Mouse (Mus musculus) MEL (cell line): Measurements from ENCODE around the gene Gm20388. TPM values are rescaled to one million over a fixed set of nuclear protein-coding genes. Genes with fewer than 3 reads are reported as not detected.

ENCODE experiments used
- DNase-seq: peaks from one replicate; pipeline ENCODE4 v3.0.0; 2011; ENCODE audit warnings: low read depth, low spot score
- H3K27ac ChIP-seq: 2 replicates; pipeline ENCODE4 v1.5.1; 2012; ENCODE audit warnings: low read depth, mild to moderate bottlenecking, control low read depth, low read length, moderate library complexity; ENCODE audit not compliant: control insufficient read depth
- H3K27me3 ChIP-seq, 2 experiments: fragments of 150-350 bp in 1 of 2; sonication (generic) in 1 of 2; 2 replicates each; pipeline ENCODE4 v1.6.1; 2012; ENCODE audit warnings: low read length in 2 of 2, mild to moderate bottlenecking in 2 of 2, improper control_type of control experiment in 1 of 2, moderate library complexity in 1 of 2; ENCODE audit not compliant: insufficient read depth in 2 of 2, control insufficient read depth in 1 of 2
- H3K36me3 ChIP-seq, 2 experiments: 2 replicates each; pipeline ENCODE4 v1.6.1; 2012 to 2014; ENCODE audit warnings: low read length in 2 of 2, improper control_type of control experiment in 1 of 2, inconsistent platforms in 1 of 2, mild to moderate bottlenecking in 1 of 2; ENCODE audit not compliant: insufficient read depth in 2 of 2, control insufficient read depth in 1 of 2
- H3K4me1 ChIP-seq, 2 experiments: fragments of 150-350 bp in 1 of 2; sonication (generic) in 1 of 2; 2 replicates each; pipeline ENCODE4 v1.6.1; 2012; ENCODE audit warnings: low read length in 2 of 2, improper control_type of control experiment in 1 of 2, mild to moderate bottlenecking in 1 of 2; ENCODE audit not compliant: insufficient read depth in 2 of 2, control insufficient read depth in 1 of 2
- H3K4me3 ChIP-seq, 2 experiments: fragments of 150-350 bp in 1 of 2; sonication (generic) in 1 of 2; 2 replicates each; pipeline ENCODE4 v1.5.1; 2012; ENCODE audit warnings: low read depth in 2 of 2, low read length in 2 of 2, mild to moderate bottlenecking in 2 of 2, moderate library complexity in 2 of 2, control low read depth in 1 of 2, improper control_type of control experiment in 1 of 2; ENCODE audit not compliant: control insufficient read depth in 1 of 2, insufficient read depth in 1 of 2
- H3K79me2 ChIP-seq: 2 replicates; pipeline ENCODE4 v1.6.1; 2012; ENCODE audit warnings: mild to moderate bottlenecking, low read length, moderate library complexity; ENCODE audit not compliant: control insufficient read depth, poor library complexity, insufficient read depth
- H3K9ac ChIP-seq: 2 replicates; pipeline ENCODE4 v1.6.1; 2012; ENCODE audit warnings: low read depth, mild to moderate bottlenecking, control low read depth, low read length, moderate library complexity; ENCODE audit not compliant: control insufficient read depth, poor library complexity, severe bottlenecking
- H3K9me3 ChIP-seq: fragments of 150-350 bp; sonication (generic); replicated peaks from 2 replicates; pipeline ENCODE4 v1.6.1; 2012; ENCODE audit warnings: mild to moderate bottlenecking, low read length, improper control_type of control experiment, moderate library complexity; ENCODE audit not compliant: insufficient read depth
- BHLHE40 ChIP-seq: IDR thresholded peaks from 2 replicates; pipeline ENCODE4 v1.6.1; 2012; ENCODE audit warnings: low read depth, mild to moderate bottlenecking, inconsistent platforms, low read length, improper control_type of control experiment, borderline replicate concordance
- CTCF ChIP-seq, 3 experiments: IDR thresholded peaks in 2 of 3; conservative IDR thresholded peaks in 1 of 3; 2 replicates each; pipeline ENCODE4 v1.5.1; 2011 to 2012; ENCODE audit warnings: low read length in 3 of 3, low read depth in 2 of 3, mild to moderate bottlenecking in 2 of 3, improper control_type of control experiment in 1 of 3, inconsistent platforms in 1 of 3, mixed read lengths in 1 of 3, moderate library complexity in 1 of 3; ENCODE audit not compliant: control insufficient read depth in 1 of 3, insufficient read depth in 1 of 3, poor library complexity in 1 of 3, severe bottlenecking in 1 of 3
- EP300 ChIP-seq, 2 experiments: IDR thresholded peaks; 2 replicates each; pipeline ENCODE4 v1.6.1; 2011; ENCODE audit warnings: improper control_type of control experiment in 2 of 2, low read length in 2 of 2, low read depth in 1 of 2, mild to moderate bottlenecking in 1 of 2
- GATA1 ChIP-seq: IDR thresholded peaks from 2 replicates; pipeline ENCODE4 v1.6.1; 2011; ENCODE audit warnings: low read depth, low read length, improper control_type of control experiment
- KAT2A ChIP-seq: conservative IDR thresholded peaks from 2 replicates; pipeline ENCODE4 v1.6.1; 2012; ENCODE audit warnings: low read depth, low read length, improper control_type of control experiment, inconsistent platforms
- MAFK ChIP-seq: IDR thresholded peaks from 2 replicates; pipeline ENCODE4 v1.6.1; 2011; ENCODE audit warnings: low read depth, mild to moderate bottlenecking, low read length, improper control_type of control experiment, borderline replicate concordance
- MEF2A ChIP-seq: IDR thresholded peaks from 2 replicates; pipeline ENCODE4 v1.6.1; 2014; ENCODE audit warnings: low read depth, mild to moderate bottlenecking, inconsistent platforms, low read length, improper control_type of control experiment; ENCODE audit not compliant: poor library complexity, insufficient replicate concordance, severe bottlenecking; ENCODE audit errors: extremely low read depth
- MYB ChIP-seq: IDR thresholded peaks from 2 replicates; pipeline ENCODE4 v1.6.1; 2011; ENCODE audit warnings: mild to moderate bottlenecking, low read depth, low read length, improper control_type of control experiment
- RAD21 ChIP-seq: IDR thresholded peaks from 2 replicates; pipeline ENCODE4 v1.6.1; 2011; ENCODE audit warnings: mild to moderate bottlenecking, low read depth, low read length, improper control_type of control experiment
- SIN3A ChIP-seq: IDR thresholded peaks from 2 replicates; pipeline ENCODE4 v1.6.1; 2012; ENCODE audit warnings: low read length, improper control_type of control experiment, inconsistent platforms
- SMC3 ChIP-seq: IDR thresholded peaks from 2 replicates; pipeline ENCODE4 v1.6.1; 2011; ENCODE audit warnings: low read depth, low read length, improper control_type of control experiment
- TAL1 ChIP-seq: IDR thresholded peaks from 2 replicates; pipeline ENCODE4 v1.6.1; 2012; ENCODE audit warnings: mild to moderate bottlenecking, inconsistent platforms, low read length, moderate library complexity, mixed read lengths
- ZC3H11A ChIP-seq: IDR thresholded peaks from 2 replicates; pipeline ENCODE4 v1.6.1; 2012; ENCODE audit warnings: low read depth, mild to moderate bottlenecking, inconsistent platforms, low read length, improper control_type of control experiment
- ZKSCAN1 ChIP-seq: IDR thresholded peaks from 2 replicates; pipeline ENCODE4 v1.6.1; 2012; ENCODE audit warnings: low read depth, mild to moderate bottlenecking, inconsistent platforms, low read length, improper control_type of control experiment, moderate library complexity
- polyA plus RNA-seq, 2 experiments: library from polyadenylated mRNA; stranded (reverse) in 1 of 2; unstranded in 1 of 2; fragments of >175 nt in 1 of 2; fragments of >200 nt in 1 of 2; gene quantifications; 2 replicates each; pipeline versions ENCODE4 v1.2.1 to v1.2.4; 2012; ENCODE audit warnings: low replicate concordance in 2 of 2, low read depth in 1 of 2; ENCODE audit not compliant: insufficient read length in 2 of 2, insufficient read depth in 1 of 2, missing spikeins in 1 of 2
- total RNA-seq: library from RNA; depleted of rRNA; stranded (reverse); fragments of 300-350 nt; gene quantifications from 2 replicates; pipeline ENCODE4 v1.2.3, GENCODE M21; 2012

Gm20388 gene
- total and polyA plus RNA-seq, 3 experiments: 11.1 to 17.8 TPM; not detected in 1

DNA sequence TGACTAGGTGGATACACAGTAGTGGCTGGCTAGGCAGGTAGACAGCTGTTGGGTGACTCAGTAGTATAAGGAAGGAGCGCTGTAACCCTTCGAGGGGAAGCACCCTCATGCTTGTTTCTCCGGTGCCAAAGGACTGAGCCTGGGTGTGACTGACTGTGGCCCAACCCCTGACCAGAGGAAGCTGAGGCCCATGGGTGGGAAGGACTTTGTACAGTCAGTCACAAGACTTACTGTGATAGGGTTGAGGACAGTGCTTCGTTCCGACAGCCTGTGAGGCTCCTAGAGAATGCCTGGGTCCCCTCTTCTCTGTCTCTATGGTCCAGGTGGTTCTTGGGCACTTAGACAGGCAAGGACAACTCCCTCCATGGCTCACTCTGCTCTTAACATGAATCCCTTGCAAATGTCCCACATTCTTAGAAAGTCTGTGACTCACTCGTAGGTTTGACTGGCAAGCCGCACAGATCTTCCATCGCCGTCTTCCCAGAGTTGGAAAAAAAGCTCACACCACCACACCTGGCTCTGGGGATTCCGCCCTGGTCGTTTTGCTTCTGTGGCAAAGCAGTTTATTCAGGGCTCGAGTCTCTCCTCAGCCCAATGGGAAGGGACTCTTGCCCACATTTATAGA, 495.5 kb downstream of the Gm20388 start:
- no peaks in the 10 kb centered on the region for H3K9me3 ChIP-seq
- no peaks in the 10 kb centered on the region for H3K27me3 ChIP-seq
- TF ChIP-seq ZC3H11A: no peak
- no peak for TF ChIP-seq MAFK
- no peak for TF ChIP-seq BHLHE40
- TF ChIP-seq SIN3A: no peak
- no peak for TF ChIP-seq MYB
- TF ChIP-seq GATA1: no peak
- no peak for TF ChIP-seq MEF2A
- TF ChIP-seq, all 39 proteins: peak for 0
- Histone ChIP-seq H3K9ac (no peak overlapping the region), H3K79me2 (no peaks in the 10 kb centered on the region), H3K4me1 (peaks cover 0 to 9% of the 10 kb centered on the region in 2 experiments; a peak in 2 of 4 replicates), H3K27ac (no peak overlapping the region), H3K36me3 (peaks cover 0 to 3% of the 10 kb centered on the region in 2 experiments; a peak in 1 of 4 replicates), H3K4me3 (no peak overlapping the region)
- DNase-seq: no peak

DNA sequence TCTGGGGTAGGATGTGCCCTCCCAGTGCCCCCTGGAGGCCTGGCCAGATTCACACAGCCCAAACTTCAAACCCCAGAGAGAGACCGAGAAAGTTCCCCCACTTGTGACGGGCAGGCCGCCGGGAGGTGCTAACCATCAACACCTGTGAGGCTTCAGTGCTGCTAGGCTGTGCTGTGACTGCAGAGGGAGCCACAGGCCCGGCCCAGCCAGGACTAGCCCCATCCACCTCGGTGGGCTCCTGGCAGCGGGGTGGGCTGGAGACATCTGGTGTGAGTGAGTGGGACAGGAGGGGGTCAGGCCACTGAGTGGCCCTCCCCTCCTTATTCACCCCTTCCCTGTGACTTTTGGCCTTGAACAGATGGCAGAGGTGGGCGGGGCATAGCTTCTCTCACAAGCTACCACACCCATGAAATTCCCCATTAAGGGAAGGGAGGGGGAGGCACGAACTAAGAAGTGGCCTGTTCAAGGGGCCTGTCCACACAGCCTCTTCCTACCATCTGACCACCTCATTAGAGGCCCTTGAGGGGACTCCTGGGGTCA, 497.1 kb downstream of the Gm20388 start:
- Histone ChIP-seq H3K27ac (no peak overlapping the region), H3K4me3 (no peak overlapping the region), H3K36me3 (peaks cover 0 to 3% of the 10 kb centered on the region in 2 experiments; a peak in 1 of 4 replicates)

More for the DNA sequence above, 497.1 kb downstream of the Gm20388 start:
- DNase-seq: peak; percentile 47
- Histone ChIP-seq H3K27me3 (no peaks in the 10 kb centered on the region), H3K9ac (no peak overlapping the region), H3K4me1 (peaks cover 0 to 9% of the 10 kb centered on the region in 2 experiments; a peak in 2 of 4 replicates), H3K9me3 (no peaks in the 10 kb centered on the region), H3K79me2 (no peaks in the 10 kb centered on the region)
- TF ChIP-seq SMC3 (peak; percentile 63; the same call in 1 of the 2 replicates), ZC3H11A (peak; percentile 62), EP300 (IDR thresholded peaks at IDR 0.05; ENCODE audit: low read depth in 1 of 2, low read length in 2 of 2) (no peak), KAT2A (no peak), CTCF (IDR thresholded peaks at IDR 0.05 in 2 of 3, conservative IDR thresholded peaks at IDR 0.05 in 1 of 3; ENCODE audit: control insufficient read depth in 1 of 3, insufficient read depth in 1 of 3, low read depth in 2 of 3, low read length in 3 of 3, poor library complexity in 1 of 3, severe bottlenecking in 1 of 3) (peak in 2 of 3 experiments; percentile 59 to 71; a peak in 5 of 6 replicates), ZKSCAN1 (no peak), TAL1 (no peak), RAD21 (peak; percentile 56)
